Mouse (Mus musculus) limb, embryonic 13.5 days (tissue): ENCODE results near the gene Cybb. TPM values are rescaled to one million over a fixed set of nuclear protein-coding genes. Genes with fewer than 3 reads are reported as not detected.

ENCODE experiments used
- ATAC-seq: fragments of 200-750 bp; cut with Nextera tagmentation; 2 replicates; pipeline ENCODE4 v1.8.0; 2017; ENCODE audit warnings: low read depth, moderate number of reproducible peaks, moderate TSS enrichment; ENCODE audit not compliant: low FRiP score
- H3K27ac ChIP-seq: fragments of 300-500 bp; sonication (generic); 2 replicates; pipeline ENCODE4 v1.5.1; 2015; ENCODE audit warnings: inconsistent platforms, mild to moderate bottlenecking, moderate library complexity
- H3K27me3 ChIP-seq: fragments of 300-500 bp; sonication (generic); 2 replicates; pipeline ENCODE4 v1.6.1; 2015; ENCODE audit warnings: mild to moderate bottlenecking, inconsistent platforms
- H3K36me3 ChIP-seq: fragments of 300-500 bp; sonication (generic); 2 replicates; pipeline ENCODE4 v1.6.1; 2015; ENCODE audit warnings: inconsistent platforms, mild to moderate bottlenecking, moderate library complexity
- H3K4me1 ChIP-seq: fragments of 300-500 bp; sonication (generic); 2 replicates; pipeline ENCODE4 v1.6.1; 2015; ENCODE audit warnings: inconsistent platforms
- H3K4me2 ChIP-seq: fragments of 300-500 bp; sonication (generic); replicated peaks from 2 replicates; pipeline ENCODE4 v1.6.1; 2015; ENCODE audit warnings: inconsistent platforms, mild to moderate bottlenecking, moderate library complexity
- H3K4me3 ChIP-seq: fragments of 300-500 bp; sonication (generic); 2 replicates; pipeline ENCODE4 v1.5.1; 2015; ENCODE audit warnings: moderate library complexity, mild to moderate bottlenecking, inconsistent platforms
- H3K9ac ChIP-seq: fragments of 300-500 bp; sonication (generic); 2 replicates; pipeline ENCODE4 v1.6.1; 2015; ENCODE audit warnings: mild to moderate bottlenecking, inconsistent platforms
- H3K9me3 ChIP-seq: fragments of 300-500 bp; sonication (generic); 2 replicates; pipeline ENCODE4 v1.6.1; 2016; ENCODE audit warnings: inconsistent platforms
- whole genome bisulfite sequencing: fragments of 180-500 bp; shearing (Covaris S2); methylation state at CpG from one replicate; pipeline ENCODE4 v1.1.7; 2015; 5-methylcytosine and 5-hydroxymethylcytosine counted together
- polyA plus RNA-seq: library from polyadenylated mRNA; unstranded; fragments of >200 nt; fragmentation: Nextera tagmentation; extraction: Ambion mirVana; gene quantifications from 2 replicates; pipeline ENCODE4 v1.2.1, GENCODE M21; 2015

The Cybb gene
- polyA plus RNA-seq, 1 experiment from 2014 or later: 2.0 TPM

GRCm38 (mm10) chrX:9460387-9460930 is 27.1 kb downstream of the Cybb start:
- no peak overlapping the region for H3K4me3 ChIP-seq
- no peaks in the 10 kb centered on the region for H3K9me3 ChIP-seq
- WGBS: 86% methylated on average over 4 of the region's 4 CpGs
- no peak overlapping the region for H3K9ac ChIP-seq
- no peak for ATAC-seq
- H3K27me3 ChIP-seq: no peaks in the 10 kb centered on the region
- H3K27ac ChIP-seq: no peak overlapping the region
- no peak overlapping the region for H3K4me2 ChIP-seq
- H3K4me1 ChIP-seq: no peaks in the 10 kb centered on the region
- no peaks in the 10 kb centered on the region for H3K36me3 ChIP-seq

- no peak for ATAC-seq
- Histone ChIP-seq H3K9me3 (no peaks in the 10 kb centered on the region), H3K4me1 (no peaks in the 10 kb centered on the region), H3K4me3 (no peak overlapping the region), H3K27ac (no peak overlapping the region), H3K27me3 (no peaks in the 10 kb centered on the region), H3K36me3 (no peaks in the 10 kb centered on the region), H3K4me2 (no peak overlapping the region), H3K9ac (no peak overlapping the region)
- WGBS: 98% methylated on average over 5 of the region's 5 CpGs
These were observed 35.2 kb downstream of the Cybb start for GRCm38 (mm10) chrX:9452375-9452774.

GRCm38 (mm10) chrX:9447284-9447683 is 40.3 kb downstream of the Cybb start:
- ATAC-seq: no peak

GRCm38 (mm10) chrX:9441102-9441501 is 46.5 kb downstream of the Cybb start:
- H3K4me1 ChIP-seq: no peaks in the 10 kb centered on the region
- 59% methylated on average over 4 of the region's 4 CpGs for WGBS
- H3K9me3 ChIP-seq: no peaks in the 10 kb centered on the region
- no peaks in the 10 kb centered on the region for H3K27me3 ChIP-seq
- H3K36me3 ChIP-seq: no peaks in the 10 kb centered on the region
- ATAC-seq: no peak
- H3K4me3 ChIP-seq: no peak overlapping the region
- H3K4me2 ChIP-seq: no peak overlapping the region
- H3K27ac ChIP-seq: no peak overlapping the region
- no peak overlapping the region for H3K9ac ChIP-seq

More at GRCm38 (mm10) chrX:9447284-9447683, 40.3 kb downstream of the Cybb start:
- Histone ChIP-seq H3K9ac (no peak overlapping the region), H3K4me1 (no peaks in the 10 kb centered on the region), H3K27me3 (no peaks in the 10 kb centered on the region), H3K4me2 (no peak overlapping the region), H3K4me3 (no peak overlapping the region), H3K27ac (no peak overlapping the region), H3K9me3 (no peaks in the 10 kb centered on the region), H3K36me3 (no peaks in the 10 kb centered on the region)

- 76% methylated on average over 4 of the region's 4 CpGs for WGBS
- no peaks in the 10 kb centered on the region for H3K4me1 ChIP-seq
- no peaks in the 10 kb centered on the region for H3K36me3 ChIP-seq
- ATAC-seq: no peak
- no peak overlapping the region for H3K4me2 ChIP-seq
- H3K9ac ChIP-seq: no peak overlapping the region
- H3K27me3 ChIP-seq: no peaks in the 10 kb centered on the region
- no peak overlapping the region for H3K27ac ChIP-seq
- H3K9me3 ChIP-seq: no peaks in the 10 kb centered on the region
- no peak overlapping the region for H3K4me3 ChIP-seq
These were observed 47.0 kb downstream of the Cybb start for GRCm38 (mm10) chrX:9440556-9440955.

- no peaks in the 10 kb centered on the region for H3K9me3 ChIP-seq
- H3K27me3 ChIP-seq: no peaks in the 10 kb centered on the region
- no peak overlapping the region for H3K4me2 ChIP-seq
- H3K4me3 ChIP-seq: no peak overlapping the region
- WGBS: 85% methylated on average over 2 of the region's 2 CpGs
- ATAC-seq: no peak
- H3K36me3 ChIP-seq: no peaks in the 10 kb centered on the region
- H3K9ac ChIP-seq: no peak overlapping the region
- H3K4me1 ChIP-seq: no peaks in the 10 kb centered on the region
- no peak overlapping the region for H3K27ac ChIP-seq
These were observed 48.3 kb downstream of the Cybb start for GRCm38 (mm10) chrX:9439257-9439656.

GRCm38 (mm10) chrX:9413889-9414288 is 73.7 kb downstream of the Cybb start:
- H3K9me3 ChIP-seq: no peaks in the 10 kb centered on the region
- H3K4me2 ChIP-seq: no peak overlapping the region
- H3K4me3 ChIP-seq: no peak overlapping the region
- no peak for ATAC-seq
- WGBS: 72% methylated on average over 5 of the region's 5 CpGs
- H3K36me3 ChIP-seq: no peaks in the 10 kb centered on the region
- H3K27ac ChIP-seq: no peak overlapping the region
- no peaks in the 10 kb centered on the region for H3K27me3 ChIP-seq
- no peak overlapping the region for H3K9ac ChIP-seq
- no peaks in the 10 kb centered on the region for H3K4me1 ChIP-seq

Other genes starting within 250 kb of the Cybb start
- gene Gm14862, start 230.9 kb downstream of the Cybb start, polyA plus RNA-seq: 0.23 TPM in 1 of 2 replicates, not detected in the other
- gene Xk, start 215.0 kb downstream of the Cybb start, polyA plus RNA-seq: 0.92 and 1.0 TPM in 2 replicates
- gene H2al1m, start 204.0 kb downstream of the Cybb start, polyA plus RNA-seq: 0.29 TPM in 1 of 2 replicates, not detected in the other
- gene H2al1k, start 137.1 kb downstream of the Cybb start, polyA plus RNA-seq: not detected in 2 replicates
- not detected in 2 replicates for gene H2al1o, start 84.6 kb upstream of the Cybb start, polyA plus RNA-seq
- gene Dynlt3, start 175.2 kb upstream of the Cybb start, polyA plus RNA-seq: 29.1 and 29.5 TPM in 2 replicates